Mouse (Mus musculus): Measurements from ENCODE around the gene Tmem207.
"Not testable (repeated sequence)": the region's sequence is repeated elsewhere in the genome, so short reads cannot be mapped to it uniquely, and the experiment has no call there.

The Tmem207 gene

GRCm38 (mm10) chr16:26526669-26527068 lies at the start of gene Tmem207:
Gene Tmem207 (minus strand): TSS chr16:26526769.
- DNase-seq = no peak

- no peak for DNase-seq
Measured at GRCm38 (mm10) chr16:26574173-26574572, 47.6 kb upstream of the Tmem207 start.

- DNase-seq = no peak
Measured at GRCm38 (mm10) chr16:26571836-26572235, 45.3 kb upstream of the Tmem207 start.

DNA sequence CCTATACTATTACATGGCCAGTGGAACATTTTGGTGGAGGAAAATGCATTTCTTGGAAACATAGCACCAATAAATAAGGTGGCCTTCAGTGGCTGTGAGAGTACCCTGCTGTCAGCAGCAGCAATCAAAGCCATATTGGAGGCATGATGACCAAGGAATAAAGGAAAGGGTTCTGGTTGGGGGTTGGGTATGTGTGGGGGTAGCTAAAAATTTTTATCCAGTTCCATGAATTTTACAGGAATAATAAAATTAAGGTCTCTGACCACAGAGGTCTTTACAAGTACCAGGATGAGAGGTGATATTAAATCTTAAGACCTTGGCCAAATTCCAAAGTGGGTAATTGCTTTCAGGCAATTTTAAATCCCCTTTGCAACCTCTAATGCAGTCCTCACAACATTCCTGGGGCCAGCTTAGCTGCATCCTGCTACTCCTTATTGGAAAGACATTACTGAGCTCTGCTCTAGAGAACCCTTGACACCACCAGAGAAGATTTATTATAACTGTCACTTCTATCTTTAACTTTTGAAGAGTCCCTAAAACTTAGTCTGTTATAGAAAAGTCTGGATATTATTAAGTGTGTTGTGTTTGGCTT lies 42.9 kb upstream of the Tmem207 start:
- no peak for DNase-seq

DNA sequence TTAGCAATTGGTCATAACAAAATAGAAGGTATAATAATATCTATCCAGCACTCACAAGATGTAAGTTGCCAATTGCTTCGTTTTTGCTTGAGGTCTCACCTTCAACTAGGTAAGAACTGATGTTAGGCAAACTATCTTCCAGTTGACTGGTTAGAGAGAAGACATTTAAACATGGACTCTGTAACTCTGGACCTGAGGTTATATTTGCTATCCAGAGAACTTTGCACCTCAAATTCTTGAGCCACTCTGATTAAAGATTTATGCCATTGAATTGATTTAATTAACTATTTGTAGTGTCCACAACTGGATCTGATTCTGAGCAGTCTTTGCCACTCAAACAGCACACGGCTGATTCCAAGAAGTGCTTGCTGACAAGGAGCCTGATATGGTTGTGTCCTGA lies 36.2 kb upstream of the Tmem207 start:
- DNase-seq = no peak

- DNase-seq = no peak
Measured at GRCm38 (mm10) chr16:26561743-26562142, 35.2 kb upstream of the Tmem207 start.

- DNase-seq = no peak
Measured at GRCm38 (mm10) chr16:26558797-26559196, 32.2 kb upstream of the Tmem207 start.

- no peak for DNase-seq
Measured at GRCm38 (mm10) chr16:26552234-26552633, 25.7 kb upstream of the Tmem207 start.

- DNase-seq = no peak
Measured at GRCm38 (mm10) chr16:26549221-26549620, 22.7 kb upstream of the Tmem207 start.

DNA sequence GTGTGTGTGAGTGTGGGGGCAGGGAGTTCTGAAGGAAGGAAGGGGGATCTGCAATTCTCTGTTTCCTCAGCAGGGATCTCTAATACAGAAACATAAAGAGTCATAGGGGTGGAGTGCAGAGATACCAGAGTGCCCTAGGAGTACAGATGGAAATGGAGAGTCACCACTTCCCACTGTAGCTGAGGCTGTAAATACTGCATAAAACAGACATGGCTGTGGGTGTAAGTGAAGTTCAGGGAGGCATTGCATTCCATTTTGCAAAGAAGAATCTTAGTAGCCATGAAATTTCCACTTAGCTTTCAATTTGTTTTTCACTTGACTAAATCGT lies 20.3 kb upstream of the Tmem207 start:
- no peak for DNase-seq

- no peak for DNase-seq
Measured at GRCm38 (mm10) chr16:26546170-26546878, 19.8 kb upstream of the Tmem207 start.

DNA sequence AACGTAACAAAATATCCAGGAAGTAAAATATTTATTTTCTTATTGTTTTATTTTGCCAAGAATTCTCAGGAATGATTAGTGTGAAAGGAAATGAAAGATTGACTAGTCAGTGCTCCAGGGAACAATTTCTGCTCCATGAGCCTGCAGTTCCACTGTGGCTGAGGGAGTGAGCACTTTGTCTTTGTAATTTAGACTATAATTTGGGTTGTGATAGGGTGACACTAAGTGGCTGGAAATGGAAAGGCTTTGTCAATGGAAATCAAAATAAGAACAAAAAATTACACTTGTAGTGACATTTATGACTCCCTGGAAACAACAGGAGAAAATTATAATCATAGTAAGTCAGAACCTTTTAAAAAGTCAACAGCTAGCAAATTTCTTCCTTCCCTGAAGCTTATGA lies 5.7 kb upstream of the Tmem207 start:
- no peak for DNase-seq

- DNase-seq = no peak
Measured at GRCm38 (mm10) chr16:26530451-26530850, 3.9 kb upstream of the Tmem207 start.

DNA sequence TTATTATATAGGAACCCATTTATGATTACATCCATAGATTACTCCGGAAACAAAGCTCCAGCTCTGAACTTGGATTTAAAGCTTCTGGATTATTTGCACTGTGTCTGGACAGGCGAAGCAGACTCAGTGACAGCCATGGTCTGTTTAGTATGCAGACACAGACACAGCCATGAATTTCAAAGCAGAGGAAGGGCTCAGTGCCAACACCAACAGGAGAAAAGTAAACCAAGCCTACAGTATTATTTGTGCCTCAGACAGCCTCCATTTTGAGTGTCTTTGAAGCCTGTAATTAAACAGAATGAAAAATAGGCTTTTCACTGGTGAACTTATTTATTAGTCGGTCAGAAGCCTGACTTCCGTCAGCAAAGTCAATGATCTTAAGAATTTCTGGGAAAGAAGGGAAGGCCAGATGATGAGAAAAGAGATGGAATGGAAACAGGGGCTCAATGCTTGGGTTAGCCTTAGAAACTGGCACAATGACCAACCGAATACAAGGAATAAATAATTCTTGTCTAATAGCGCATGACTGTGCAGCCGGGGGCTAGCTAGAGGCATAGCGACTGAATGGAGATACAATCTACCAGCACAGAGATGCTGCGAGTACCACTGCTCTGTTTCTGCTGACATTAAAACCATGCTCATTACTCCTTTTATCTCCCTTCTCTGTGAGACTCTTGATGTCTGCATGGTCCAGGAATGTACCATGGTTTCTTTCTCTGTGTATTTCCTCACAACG lies 1.5 kb upstream of the Tmem207 start:
- DNase-seq = no peak

DNA sequence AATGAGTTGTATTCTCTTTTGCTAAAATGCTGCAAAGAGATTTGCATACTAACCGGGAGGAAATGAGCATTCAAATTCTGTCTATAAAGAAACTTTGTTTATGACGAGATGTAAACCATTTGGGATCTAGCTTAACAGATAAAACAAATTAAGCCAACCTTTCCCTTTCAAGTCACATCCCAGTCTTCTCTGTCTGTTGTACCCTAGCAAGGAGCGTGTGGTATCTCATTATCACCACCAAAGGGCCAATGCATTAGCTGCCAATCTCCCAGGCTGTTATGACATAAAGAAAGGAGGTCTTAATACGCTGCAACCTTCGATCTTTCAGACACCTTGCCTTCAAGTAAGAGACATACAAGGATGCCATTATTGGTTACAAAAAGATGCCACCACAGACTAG lies 737 bp downstream of the Tmem207 start:
- DNase-seq = no peak

DNA sequence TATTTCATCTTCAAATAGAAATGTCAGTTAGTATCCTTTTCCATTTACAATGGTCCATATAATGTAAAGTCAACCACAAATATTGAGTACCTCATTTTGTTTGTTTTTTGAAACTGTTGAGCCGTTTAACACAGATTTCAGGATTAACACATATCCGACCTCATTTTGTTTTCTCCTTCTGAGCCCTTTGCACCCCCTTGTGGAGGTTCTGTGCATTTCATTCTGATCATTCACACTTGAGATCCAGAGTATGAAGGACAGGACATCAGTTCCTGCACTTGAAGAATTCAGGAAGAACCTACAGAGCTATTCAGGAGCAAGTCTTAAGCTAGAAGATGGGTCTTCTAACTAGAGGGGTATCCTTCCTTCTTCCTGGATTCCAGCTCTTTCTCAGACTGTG lies 7.0 kb downstream of the Tmem207 start:
- no peak for DNase-seq

DNA sequence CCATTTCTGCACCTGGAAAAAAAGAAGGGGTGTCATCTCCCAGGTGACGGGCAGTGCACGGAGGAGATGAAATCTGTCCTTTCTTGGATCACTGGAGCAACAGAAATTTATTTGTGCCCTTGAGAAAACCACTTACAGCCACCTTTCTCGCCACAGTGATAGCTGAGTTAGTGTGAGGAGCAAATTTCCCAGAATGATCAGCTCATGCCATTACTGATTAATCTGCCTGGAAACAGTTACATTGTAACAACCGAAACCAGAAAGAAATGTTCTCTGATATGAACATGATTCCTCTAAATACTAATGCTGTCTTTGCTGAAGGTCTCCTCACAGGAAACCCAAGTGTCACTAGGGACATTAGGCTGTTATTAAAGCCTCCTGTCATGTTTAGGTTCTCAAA lies 21.6 kb downstream of the Tmem207 start:
- DNase-seq = no peak

GRCm38 (mm10) chr16:26500738-26501137 lies 25.8 kb downstream of the Tmem207 start:
- no peak for DNase-seq

DNA sequence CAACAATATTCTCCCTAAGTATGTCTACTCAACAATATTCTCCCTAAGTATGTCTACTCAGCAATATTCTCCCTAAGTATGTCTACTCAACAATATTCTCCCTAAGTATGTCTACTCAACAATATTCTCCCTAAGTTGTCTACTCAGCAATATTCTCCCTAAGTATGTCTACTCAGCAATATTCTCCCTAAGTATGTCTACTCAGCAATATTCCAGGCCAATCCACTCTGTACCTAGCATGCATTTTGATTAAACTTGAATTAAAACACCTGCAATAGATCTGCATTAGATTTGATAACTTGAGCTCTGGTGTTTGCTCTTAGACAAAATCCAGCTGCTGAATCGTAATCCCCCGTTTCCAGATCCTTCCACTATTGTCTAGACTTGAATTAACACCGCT lies 26.9 kb downstream of the Tmem207 start:
- DNase-seq = not testable (repeated sequence)

- DNase-seq = no peak
Measured at GRCm38 (mm10) chr16:26495721-26496120, 30.8 kb downstream of the Tmem207 start.

DNA sequence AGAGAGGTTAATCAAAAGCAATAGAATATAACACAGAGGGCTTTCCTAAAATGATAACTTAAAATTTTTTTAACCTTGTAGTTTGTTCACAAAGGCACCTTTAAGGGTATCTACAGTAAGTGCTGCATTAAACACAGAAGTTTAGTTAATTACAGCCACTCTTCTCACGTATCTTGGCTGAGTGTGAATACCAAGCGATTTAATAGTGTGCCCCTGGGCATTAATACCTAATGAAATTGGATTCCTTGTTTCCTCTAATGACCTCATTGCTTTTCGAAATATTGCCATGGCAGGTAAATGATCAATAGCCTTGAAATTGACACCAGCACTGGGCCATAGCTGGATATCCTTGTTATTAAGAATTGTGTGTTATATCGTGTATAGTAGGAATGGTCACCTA lies 55.3 kb downstream of the Tmem207 start:
- no peak for DNase-seq

- DNase-seq = no peak
Measured at GRCm38 (mm10) chr16:26466535-26466934, 60.0 kb downstream of the Tmem207 start.

GRCm38 (mm10) chr16:26462835-26463234 lies 63.7 kb downstream of the Tmem207 start, which contains the start of gene Cldn16:
Gene Cldn16 (plus strand): TSS chr16:26463135.
- no peak for DNase-seq

- DNase-seq = no peak
Measured at GRCm38 (mm10) chr16:26456182-26456581, 70.4 kb downstream of the Tmem207 start.

Data from thymus, postnatal 14 days (tissue).